ENCODE assay signal across 19 mouse cellular contexts in the genomic region with DNA sequence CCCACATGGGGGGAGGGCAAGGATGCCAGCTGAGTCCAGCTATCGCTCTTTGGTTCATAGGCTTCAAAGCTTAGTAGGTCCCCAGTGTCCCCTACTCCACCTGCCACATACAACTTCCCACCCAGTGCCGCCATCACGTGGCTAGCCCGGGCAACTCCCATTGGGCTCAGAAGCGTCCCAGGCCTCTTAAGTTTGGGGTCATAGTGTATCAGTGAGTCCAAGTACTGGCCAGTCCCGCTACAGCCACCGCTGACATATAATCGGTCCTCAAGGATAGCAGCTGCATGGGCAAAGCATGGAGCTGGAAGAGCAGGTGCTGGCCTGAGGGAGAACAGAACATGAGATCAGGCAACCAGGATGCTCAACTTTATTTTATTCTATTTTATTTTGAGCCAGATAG. TPM values are rescaled to one million over a fixed set of nuclear protein-coding genes. Genes with fewer than 3 reads are reported as not detected.
"Had no signal": no experiment of that assay in that cellular context is flagged by ENCODE, and none has a peak within 500 bp of the region (broad histone marks: within the 10 kb centered on the region; RNA-seq: fewer than 3 reads in every experiment).

No protein-coding gene starts in this region.

- ATAC-seq: liver, postnatal 0 days; lung, postnatal 0 days; midbrain, embryonic 13.5 days; midbrain, embryonic 15.5 days had no signal

- H3K27me3 ChIP-seq: lung, embryonic 15.5 days; neural tube, embryonic 12.5 days had no signal

- DNase-seq: liver, postnatal 0 days; lung, adult 2 months; lung, postnatal 14 days; lung, postnatal 36 days; right cerebral cortex, adult 18-20 months; right cerebral cortex, postnatal 25 days; right cerebral cortex, postnatal 4 days; thymus, adult 18-20 months; thymus, postnatal 14 days; thymus, postnatal 36 days had no signal

- H3K4me2 ChIP-seq: liver, embryonic 15.5 days; lung, embryonic 15.5 days; midbrain, embryonic 11.5 days; midbrain, embryonic 13.5 days; midbrain, embryonic 15.5 days; neural tube, embryonic 12.5 days had no signal

- H3K9me3 ChIP-seq: liver, embryonic 15.5 days; lung, embryonic 15.5 days; midbrain, embryonic 13.5 days; midbrain, embryonic 15.5 days; neural tube, embryonic 12.5 days had no signal

- H3K9ac ChIP-seq: liver, embryonic 15.5 days; liver, postnatal 0 days; lung, embryonic 15.5 days; midbrain, embryonic 13.5 days; midbrain, embryonic 15.5 days; neural tube, embryonic 12.5 days had no signal

- H3K36me3 ChIP-seq: liver, embryonic 15.5 days; lung, embryonic 15.5 days; midbrain, embryonic 13.5 days; midbrain, embryonic 15.5 days; neural tube, embryonic 12.5 days had no signal

- H3K27ac ChIP-seq: liver, embryonic 15.5 days; lung, embryonic 15.5 days; macrophage; midbrain, embryonic 13.5 days; midbrain, embryonic 15.5 days; neural tube, embryonic 12.5 days had no signal

- H3K4me3 ChIP-seq: liver, embryonic 15.5 days; lung, embryonic 15.5 days; megakaryocyte, embryonic 14.5 days; midbrain, embryonic 13.5 days; midbrain, embryonic 15.5 days; neural tube, embryonic 12.5 days had no signal

RNA-seq across cellular contexts. Expression of gene Klhl33, which starts 5.7 kb away (rescaled TPM):
- polyA plus RNA-seq: macrophage had no signal
